Mouse (Mus musculus) brain, embryonic 14.5 days (tissue): ENCODE data around the gene Aldh8a1.

Experiments
- CTCF ChIP-seq: fragments of 200-500 bp; IDR thresholded peaks from 2 replicates; pipeline ENCODE4 v1.5.1; 2012; ENCODE audit warnings: inconsistent platforms, mild to moderate bottlenecking, moderate library complexity, borderline replicate concordance; ENCODE audit not compliant: insufficient read depth, insufficient read length; ENCODE audit errors: extremely low read depth
- POLR2A ChIP-seq: fragments of 200-500 bp; IDR thresholded peaks from 2 replicates; pipeline ENCODE4 v1.6.1; 2012; ENCODE audit warnings: mild to moderate bottlenecking, inconsistent platforms, borderline replicate concordance; ENCODE audit not compliant: poor library complexity, insufficient read depth, insufficient read length, severe bottlenecking; ENCODE audit errors: extremely low read depth

DNA sequence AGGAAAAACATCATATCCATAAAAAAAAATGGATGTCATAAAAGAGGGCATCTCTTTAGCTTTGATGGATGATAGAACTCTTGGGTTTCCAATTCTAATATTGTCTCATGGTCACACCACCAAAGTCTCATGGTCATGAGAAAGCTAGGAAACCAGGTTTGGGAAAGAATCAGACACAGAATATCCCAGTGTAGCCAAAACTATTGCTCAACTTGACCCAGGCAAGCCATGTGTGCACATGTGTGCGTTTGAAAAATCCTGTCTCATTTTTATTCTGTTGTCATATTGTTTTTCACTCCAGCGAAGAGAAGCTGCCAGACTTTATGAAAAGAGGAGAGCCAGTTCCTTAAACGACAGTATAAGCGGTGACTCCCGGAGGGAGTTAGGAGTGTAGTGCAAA, 33.6 kb downstream of the Aldh8a1 start:
- TF ChIP-seq POLR2A (no peak), CTCF (no peak)
